Mouse (Mus musculus) ES-E14 (cell line): ENCODE results near the gene Gramd2.

ENCODE experiments used
- CHD2 ChIP-seq: IDR thresholded peaks from 2 replicates; pipeline ENCODE4 v1.6.1; 2014; ENCODE audit warnings: mild to moderate bottlenecking, low read depth, low read length, inconsistent platforms
- HCFC1 ChIP-seq: IDR thresholded peaks from 2 replicates; pipeline ENCODE4 v1.6.1; 2012; ENCODE audit warnings: low read length, inconsistent platforms, borderline replicate concordance; ENCODE audit not compliant: insufficient read depth
- MAFK ChIP-seq: IDR thresholded peaks from 2 replicates; pipeline ENCODE4 v1.6.1; 2014; ENCODE audit warnings: mild to moderate bottlenecking, low read depth, low read length, inconsistent platforms; ENCODE audit not compliant: insufficient read depth
- ZC3H11A ChIP-seq: IDR thresholded peaks from 2 replicates; pipeline ENCODE4 v1.6.1; 2012; ENCODE audit warnings: low read depth, mild to moderate bottlenecking, inconsistent platforms, low read length, borderline replicate concordance
- ZNF384 ChIP-seq: IDR thresholded peaks from 2 replicates; pipeline ENCODE4 v1.6.1; 2012; ENCODE audit warnings: low read depth, low read length, inconsistent platforms

- TF ChIP-seq CHD2 (no peak), HCFC1 (no peak), MAFK (no peak), ZC3H11A (no peak), ZNF384 (no peak)
Observed at GRCm38 (mm10) chr9:59696381-59696780, 16.4 kb downstream of the Gramd2 start.
